Mouse (Mus musculus) megakaryocyte, embryonic 14.5 days (primary cell): Measurements from ENCODE around the gene Slc7a5.

ENCODE experiments used
- FLI1 ChIP-seq: IDR thresholded peaks from 2 replicates; pipeline ENCODE4 v1.6.1; 2012; ENCODE audit warnings: low read length, inconsistent platforms, mixed read lengths
- GATA1 ChIP-seq: IDR thresholded peaks from 3 replicates; pipeline ENCODE4 v1.6.1; 2012; ENCODE audit warnings: mixed read lengths, low read length, inconsistent platforms, borderline replicate concordance

- TF ChIP-seq GATA1 (no peak), FLI1 (no peak)
Measured at GRCm38 (mm10) chr8:121919731-121920130, 12.2 kb upstream of the Slc7a5 start.
